Mouse (Mus musculus): Measurements from ENCODE around the gene 3110082I17Rik.

3110082I17Rik gene

DNA sequence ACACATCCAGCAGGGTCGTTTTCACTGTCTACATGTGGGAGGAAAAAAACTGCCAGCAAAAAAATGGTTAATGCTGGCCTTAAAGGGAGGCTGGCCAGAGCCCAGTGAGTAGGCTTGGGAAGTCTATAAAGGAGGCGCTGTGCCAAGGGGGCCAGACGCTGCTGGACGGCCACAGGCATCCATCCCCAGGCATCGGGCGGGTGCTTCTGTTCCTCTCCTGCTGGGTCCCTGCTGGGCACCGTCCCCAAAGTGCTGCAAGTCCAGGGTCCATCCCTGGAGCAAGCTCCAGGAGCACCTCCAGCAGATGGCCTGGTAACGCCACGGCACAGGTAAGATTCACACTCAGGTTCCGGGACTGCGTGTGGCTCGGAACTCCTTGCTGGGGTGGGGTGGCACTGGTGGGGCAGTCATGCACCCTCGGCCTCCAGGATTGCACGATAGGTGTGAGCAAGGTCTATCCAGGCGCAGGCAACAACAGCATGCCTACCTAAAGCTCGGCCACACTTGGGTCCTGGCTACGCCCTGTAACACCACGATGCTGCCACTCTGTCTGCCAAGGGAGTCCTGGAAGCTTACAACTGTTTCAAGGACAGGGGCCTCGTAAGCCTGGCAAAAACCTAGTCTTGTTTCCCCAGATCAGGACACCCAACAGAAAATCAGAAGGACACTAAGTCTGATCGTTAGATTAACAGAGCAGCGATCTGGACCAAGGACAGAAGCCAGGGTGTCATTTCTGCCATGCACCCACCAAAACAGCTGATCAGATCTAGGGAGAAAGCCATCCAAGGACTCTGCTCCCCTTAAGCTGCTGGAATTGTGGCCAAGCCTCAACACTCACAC is 37.1 kb downstream of the 3110082I17Rik start, which contains the start of gene Gper1:
Gene Gper1 (plus strand): TSS at position 126 of the 840 bp plus-strand sequence.
- DNase-seq (ENCODE audit: low read depth, low spot score): no peak

DNA sequence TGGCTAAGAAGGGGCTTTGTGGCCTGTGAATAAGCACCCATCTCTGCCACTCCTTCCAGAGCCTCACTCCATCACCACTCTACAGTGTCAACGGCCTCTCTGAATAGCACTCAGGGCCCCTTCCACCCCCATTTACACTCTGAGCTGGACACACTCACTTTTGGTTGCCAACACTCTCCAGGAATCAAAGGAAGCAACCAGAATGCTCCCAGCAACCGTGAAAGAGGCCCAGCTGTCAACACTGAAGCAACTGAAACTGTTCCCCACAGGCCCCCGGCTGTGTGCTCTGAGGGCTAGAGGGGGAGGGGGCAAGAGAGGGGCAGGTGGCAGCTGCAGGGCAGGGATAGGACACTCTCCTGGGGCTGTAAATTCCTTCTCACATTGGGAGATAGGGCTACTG is 41.7 kb downstream of the 3110082I17Rik start:
- no peak for DNase-seq (ENCODE audit: low read depth, low spot score)

DNA sequence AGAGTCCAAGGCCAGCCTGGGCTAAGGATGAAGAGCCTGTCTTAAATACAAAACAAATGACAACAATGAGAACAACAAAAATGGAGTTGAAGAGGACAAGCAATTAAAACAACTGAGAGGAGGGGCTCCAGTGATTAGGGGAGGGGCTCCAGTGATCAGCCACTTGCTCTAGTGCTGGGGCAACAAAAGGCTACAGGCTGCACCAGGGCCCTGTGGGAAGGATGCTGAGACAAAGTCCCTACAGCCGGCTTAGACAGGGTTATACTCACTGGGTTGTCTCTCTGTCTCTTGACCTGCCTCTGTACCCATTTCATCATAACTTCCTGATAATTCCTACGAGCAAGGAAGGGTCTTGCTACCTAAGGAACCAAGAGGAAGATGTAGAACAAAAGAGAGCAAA is 42.2 kb downstream of the 3110082I17Rik start:
- no peak for DNase-seq (ENCODE audit: low read depth, low spot score)

DNA sequence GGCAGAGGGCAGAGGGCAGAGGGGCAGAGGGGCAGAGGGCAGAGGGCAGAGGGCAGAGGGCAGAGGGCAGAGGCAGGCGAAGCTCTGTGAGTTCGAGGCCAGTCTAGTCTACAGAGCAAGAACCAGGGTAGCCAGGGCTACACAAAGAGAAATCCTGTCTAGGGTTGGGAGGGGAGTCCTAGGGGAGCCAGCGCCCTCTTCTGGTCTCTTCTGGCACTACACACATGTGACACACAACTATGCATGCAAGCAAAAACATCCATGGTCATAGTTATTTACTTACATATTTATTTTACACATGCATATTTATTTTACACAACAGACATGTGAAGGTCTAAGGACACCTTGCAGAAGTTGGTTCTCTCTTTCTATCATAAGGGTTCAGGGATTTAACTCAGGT is 42.8 kb downstream of the 3110082I17Rik start:
- no peak for DNase-seq (ENCODE audit: low read depth, low spot score)

DNA sequence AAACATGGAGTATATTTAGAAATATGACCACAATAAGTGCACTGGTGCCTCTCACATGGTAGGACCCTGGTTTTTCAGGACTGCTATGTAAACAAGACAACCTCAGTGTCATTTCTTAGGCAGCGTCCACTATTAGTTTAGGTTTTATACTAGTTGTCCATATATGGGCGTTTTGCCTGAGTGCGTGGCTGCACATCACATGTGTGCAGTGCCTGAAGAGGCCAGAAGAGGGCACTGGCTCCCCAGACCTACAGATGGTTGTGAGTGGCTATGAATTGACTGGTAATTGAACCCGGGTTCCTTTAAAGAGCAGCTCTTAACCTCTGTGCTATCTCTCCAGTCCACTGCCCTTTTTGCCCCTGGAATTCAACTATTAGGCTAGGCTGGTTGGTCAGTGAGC is 43.4 kb downstream of the 3110082I17Rik start:
- DNase-seq (ENCODE audit: low read depth, low spot score): no peak

DNA sequence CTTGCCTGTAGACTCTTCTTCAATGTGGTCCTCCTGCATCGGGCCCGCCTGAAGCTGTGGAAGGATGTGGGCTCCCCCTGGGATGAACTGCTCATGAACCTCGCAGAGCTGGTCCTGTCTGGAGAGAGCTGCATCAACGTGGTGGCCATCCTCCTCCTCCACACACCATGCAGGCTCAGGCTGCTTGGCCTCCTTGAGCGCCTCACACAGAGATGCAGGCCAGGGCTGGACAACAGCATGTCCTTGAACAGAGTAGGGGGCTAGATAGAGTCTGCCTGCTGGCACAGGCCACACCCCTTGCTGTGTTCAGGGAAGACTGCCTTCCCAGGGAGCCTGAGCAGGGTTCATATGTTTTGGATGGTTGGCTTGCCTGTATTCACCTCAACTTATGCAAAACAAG is 45.3 kb downstream of the 3110082I17Rik start:
- no peak for DNase-seq (ENCODE audit: low read depth, low spot score)

DNA sequence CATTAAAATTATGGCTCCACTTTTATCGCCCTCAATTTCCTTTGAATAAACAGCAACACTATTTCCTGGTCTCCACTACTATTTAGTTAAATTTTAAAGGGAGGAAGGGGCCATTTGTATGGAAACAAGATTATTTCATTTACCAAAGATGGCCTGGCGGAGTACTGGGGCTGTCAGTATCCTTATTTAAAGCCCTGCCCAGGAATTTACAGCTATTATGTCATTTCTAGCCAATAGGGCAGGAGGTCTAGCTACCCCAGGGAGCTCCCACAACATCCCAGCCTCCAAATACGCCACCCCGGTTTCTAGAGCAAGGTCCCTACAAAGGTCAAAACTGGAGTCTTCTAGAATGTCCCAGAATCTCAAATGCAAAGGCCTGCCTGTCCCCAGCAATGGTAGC is 46.8 kb downstream of the 3110082I17Rik start:
- DNase-seq (ENCODE audit: low read depth, low spot score): no peak

DNA sequence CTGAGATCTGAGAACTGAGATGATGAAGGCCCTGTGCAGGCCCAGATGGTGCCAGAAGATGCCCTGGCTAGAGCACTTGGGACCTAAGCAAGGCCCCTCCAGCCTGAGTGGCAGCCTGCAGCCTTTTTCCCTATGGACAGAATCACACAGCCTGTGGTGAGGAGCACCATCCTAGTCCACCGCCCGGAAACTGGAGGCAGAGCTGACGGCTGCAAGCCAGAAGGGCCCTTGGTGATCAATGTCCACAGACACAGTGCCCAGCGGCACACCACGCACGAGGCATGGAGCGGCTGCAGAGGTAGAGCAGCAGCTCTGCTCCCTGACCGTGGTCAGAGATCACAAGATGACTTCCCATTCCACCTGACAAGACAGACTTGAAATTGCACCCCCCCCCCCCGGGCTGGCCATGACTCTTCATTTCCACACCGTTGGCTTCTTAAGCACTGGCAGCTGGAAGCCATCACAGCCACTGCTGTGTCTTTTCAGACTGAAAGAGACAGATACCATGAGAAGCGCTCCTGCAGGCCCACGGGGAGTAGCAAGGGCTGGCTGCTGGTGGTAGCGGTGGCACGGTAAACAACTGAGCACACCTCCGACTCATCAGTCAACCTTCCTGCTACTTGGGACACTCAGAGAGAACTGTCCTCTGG is 48.5 kb downstream of the 3110082I17Rik start:
- DNase-seq (ENCODE audit: low read depth, low spot score): no peak

DNA sequence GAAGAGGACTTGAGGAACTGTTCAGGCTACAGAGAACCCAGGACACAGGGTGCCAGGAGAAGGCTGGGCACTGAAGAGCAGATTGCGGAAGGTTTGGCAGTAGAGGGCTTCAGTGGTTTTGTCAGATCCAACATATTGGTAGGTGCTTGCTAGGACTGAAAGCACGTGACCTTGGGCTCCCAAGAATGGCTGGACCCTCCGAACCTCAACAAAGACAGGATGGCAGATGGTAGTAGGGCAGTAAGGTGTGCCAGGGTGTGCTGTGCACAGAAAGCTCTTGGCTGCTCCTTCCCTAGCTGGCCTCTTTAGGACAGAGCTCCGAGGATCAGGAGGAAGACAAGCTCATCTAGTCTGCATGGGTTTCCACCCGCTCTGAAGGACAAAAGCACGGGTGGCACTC is 49.2 kb downstream of the 3110082I17Rik start:
- DNase-seq (ENCODE audit: low read depth, low spot score): no peak

DNA sequence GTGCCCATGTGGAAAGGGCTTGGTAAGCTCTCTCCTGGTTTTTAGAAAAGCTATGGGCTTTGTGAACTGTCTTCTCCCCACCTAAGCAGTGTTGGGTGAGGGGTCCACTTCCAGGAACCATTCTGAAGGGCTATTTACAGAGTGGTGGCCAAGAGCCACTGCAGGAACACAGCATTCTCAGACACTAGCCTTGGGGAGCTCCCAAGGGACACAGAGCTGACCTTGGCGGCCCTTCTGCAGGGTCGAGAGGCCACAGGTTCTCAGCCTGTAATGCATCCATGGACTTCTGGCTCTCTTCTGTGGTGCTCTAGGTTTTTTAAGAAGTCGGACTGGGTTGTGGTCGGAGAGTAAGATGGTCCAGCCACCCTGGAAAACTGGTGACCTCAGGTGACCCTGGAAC is 50.3 kb downstream of the 3110082I17Rik start:
- no peak for DNase-seq (ENCODE audit: low read depth, low spot score)

DNA sequence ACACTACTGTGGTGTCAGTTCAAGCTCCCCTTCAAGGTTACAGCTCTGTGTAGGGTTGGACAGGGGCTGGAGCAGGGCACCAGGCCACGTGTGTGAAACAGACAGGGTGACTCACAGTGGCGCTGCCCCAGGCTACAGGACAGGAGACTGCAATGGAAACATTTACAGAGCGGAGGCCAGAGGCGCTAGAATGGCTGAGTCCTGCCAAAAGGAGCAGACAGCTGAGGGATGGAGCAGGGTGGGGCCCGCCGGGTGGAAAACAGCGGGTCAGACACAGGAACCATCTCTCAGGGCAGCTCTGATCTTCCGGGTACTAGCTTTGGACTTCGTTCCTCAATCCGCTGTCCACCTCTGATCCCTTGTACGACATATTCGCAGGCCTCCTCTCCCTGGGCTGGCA is 50.9 kb downstream of the 3110082I17Rik start:
- no peak for DNase-seq (ENCODE audit: low read depth, low spot score)

DNA sequence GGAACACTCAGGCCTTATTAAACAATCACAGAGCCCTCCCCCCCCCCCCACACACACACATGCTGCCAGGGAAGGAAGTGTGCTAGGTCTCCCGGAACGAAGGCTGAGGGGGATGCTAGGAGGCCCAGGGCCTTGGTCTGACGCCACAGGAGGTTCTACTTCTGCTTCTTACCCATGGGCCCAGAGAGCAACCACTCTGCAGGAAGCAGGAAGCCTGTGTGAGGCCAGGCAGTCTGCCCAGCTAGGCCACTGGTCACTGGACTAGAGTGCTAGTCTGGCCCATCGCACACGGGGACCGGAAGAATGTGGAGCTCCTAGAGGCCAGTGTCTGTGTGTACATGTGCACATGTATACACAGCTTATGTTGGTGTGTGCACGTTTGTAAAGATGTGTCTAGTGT is 51.8 kb downstream of the 3110082I17Rik start:
- DNase-seq (ENCODE audit: low read depth, low spot score): no peak

DNA sequence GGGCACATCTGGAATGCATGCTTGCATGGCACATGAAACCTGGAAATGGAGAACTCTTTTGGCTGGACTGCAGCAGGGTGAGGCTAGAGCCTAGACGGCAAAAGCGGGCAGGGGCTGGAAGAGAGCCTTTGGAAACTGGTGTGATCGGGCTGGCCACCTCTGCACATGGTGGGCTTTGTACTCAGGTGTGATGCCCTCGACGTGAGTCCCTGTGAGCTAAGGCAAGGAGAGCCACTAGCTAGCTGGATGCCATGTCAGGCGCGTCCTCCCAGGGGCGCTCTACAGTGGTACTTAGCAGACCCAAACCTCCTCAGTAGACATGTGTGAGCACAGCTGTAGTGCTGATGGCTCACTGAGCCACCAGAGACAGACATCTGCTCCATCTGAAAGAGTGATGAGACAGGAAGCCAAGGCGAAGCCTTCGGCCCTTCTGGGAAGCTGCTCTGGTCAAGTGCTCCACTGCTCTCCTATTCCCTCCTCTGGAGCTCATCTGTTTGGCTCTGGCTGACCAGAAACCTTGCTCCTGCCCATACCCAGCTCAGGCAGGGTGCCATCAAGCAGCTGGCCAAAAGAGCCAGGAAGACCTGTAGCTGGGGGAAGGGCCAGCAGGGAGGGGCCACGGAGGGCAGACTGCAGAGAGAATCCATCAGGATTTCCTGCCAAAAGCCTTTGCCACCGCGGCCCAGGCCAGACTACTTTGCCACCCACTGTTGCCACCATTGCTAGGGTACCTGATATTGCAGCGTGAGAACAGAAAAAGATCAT is 53.0 kb downstream of the 3110082I17Rik start:
- no peak for DNase-seq (ENCODE audit: low read depth, low spot score)

DNA sequence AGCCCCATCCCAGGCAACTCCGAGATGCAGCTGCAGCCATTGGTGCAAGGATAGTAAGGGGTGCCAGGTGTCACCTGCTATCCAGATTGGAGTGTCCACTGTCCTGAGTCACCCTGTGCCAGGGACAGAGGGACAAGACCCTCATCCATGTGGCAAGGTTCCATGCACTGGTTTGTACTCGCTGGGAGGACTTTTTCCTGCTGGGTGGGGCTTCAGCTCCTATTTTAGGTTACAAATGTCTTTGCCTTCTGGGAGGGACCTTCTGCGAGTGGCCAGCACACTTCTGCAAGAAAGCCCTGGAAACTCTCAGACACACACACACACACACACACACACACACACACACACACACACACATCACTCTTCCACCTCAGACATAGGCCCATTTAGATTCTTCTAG is 54.4 kb downstream of the 3110082I17Rik start:
- no peak for DNase-seq (ENCODE audit: low read depth, low spot score)

DNA sequence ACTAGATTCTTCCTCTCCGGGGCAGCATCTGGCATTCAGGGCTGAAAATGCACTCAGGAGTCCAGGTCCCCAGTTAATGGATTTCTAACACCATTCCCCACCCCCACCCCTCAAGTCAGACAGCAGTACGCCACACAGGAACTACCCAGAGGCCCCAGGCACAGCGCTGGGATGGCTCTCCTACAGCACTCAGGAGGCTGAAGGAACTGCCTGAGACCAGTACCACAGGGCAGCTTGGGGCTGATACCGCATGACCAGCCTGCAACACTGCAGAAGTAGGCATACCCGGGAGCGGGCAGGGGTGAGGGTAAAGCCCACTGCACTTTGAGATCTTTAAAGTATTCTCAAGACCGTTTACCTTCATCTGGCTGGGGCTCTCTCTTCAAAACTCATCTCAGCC is 54.8 kb downstream of the 3110082I17Rik start:
- no peak for DNase-seq (ENCODE audit: low read depth, low spot score)

DNA sequence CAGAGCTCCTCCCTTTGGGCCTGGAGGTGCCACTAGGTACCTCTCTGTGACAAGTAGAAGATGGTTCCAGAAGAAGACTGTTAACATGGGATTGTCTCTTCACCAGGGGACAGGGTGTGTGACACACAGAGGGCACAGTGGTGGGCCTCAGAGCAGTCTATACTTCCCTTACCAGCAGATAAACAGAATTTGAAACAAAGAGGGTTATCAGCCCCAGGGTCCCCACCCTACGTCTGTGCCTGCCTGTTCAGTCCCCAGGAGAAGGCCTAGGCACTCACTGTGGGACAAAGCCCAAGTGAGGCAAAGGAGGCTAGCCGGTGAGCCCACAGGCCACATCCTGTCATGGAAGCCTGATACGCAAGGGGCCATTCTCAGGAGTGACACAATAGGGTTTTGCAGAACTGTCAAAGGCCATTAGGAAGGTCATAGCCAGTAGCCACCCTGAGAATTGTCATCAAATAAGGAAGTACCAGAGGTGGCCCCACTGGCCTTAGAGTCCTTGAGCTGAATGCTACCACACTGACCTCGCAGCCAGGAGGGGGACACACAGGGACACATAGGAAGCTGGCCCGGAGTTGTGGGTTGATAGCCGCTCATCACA is 55.4 kb downstream of the 3110082I17Rik start, which contains the start of gene C130050O18Rik:
Gene C130050O18Rik (plus strand): TSS at position 480 of the 601 bp plus-strand sequence.
- no peak for DNase-seq (ENCODE audit: low read depth, low spot score)

DNA sequence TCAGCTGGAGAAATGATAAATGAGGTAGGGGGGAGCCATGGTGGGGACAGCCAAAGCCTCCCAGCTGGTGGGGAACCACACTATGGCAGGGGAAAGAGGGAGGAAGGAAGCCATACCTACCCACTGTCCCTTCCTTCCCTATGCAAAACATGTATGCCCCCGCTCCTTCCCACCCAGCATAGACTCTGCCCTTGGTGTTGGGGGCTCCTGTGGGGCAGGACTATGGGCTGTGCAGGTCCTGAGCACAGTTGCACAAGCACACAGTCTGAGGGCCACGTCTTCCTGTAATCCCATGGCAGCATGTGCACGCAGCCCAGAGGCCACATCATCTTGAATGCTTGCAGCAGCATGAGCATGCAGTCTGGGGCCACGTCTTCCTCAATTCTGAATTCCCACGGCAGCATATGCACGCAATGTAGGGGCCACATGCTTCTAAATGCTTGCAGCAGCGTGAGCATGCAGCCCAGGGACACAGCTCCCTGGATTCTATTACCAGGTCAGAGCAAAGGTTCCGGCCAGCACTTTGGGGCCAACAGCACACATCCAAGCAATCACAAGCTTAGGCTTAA is 56.6 kb downstream of the 3110082I17Rik start:
- DNase-seq (ENCODE audit: low read depth, low spot score): no peak

DNA sequence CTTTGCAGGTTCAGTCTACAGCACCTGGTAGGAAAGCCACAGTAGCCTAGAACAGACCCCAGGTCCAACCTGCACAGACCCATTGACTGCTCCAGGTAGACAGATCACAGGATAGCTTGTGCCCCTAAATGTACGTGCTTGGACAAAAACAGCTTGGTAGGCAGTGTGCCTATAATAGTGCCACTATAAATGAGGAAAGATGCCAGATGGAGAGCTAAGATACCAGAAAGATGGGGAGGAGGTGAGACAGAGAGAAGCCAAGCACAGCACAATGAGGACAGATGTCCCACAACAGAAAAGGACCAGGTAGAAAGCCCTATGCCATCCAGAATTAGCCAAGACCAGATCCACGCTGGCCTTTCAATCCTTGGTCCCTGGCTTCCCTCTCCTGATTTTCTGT is 58.2 kb downstream of the 3110082I17Rik start:
- peak; percentile 55 for DNase-seq (ENCODE audit: low read depth, low spot score)

DNA sequence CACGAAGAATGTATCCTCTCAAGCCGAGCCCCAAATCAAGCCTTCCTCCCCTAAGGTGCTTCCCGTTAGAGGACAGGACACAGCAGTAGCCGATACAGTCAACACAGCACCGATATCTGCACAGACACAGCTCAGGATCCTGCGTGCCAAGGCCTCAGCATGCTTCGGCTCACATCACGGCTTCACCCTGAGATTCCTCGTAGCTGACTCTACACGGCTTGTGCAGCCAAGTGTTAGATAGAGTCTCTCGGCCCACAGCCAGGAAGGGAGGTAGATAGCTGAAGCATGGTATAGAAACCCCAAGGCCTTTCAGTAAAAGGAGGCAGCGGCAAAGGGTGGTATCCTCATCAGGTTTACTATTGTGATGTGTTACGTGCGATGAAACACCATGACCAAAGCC is 60.3 kb downstream of the 3110082I17Rik start:
- DNase-seq (ENCODE audit: low read depth, low spot score): no peak

DNA sequence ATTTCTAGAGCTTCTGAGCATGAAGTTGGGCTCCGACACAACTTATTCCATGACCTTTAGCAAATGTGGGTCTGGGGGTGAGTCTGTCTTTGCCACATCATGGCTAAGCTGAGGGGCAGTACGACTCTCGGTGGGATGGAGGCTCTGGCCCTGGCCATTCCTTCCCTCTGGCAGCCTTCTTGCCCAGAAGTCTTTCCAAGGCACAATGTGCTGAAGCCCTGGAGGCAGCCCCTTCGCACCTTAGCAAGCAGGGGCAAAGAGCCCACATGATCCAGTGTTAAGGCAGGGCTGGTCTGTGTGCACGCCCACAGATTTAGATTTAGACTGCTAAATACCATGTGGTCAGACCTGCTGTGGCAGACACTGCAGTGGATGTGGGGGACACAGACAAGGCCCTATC is 61.5 kb downstream of the 3110082I17Rik start:
- DNase-seq (ENCODE audit: low read depth, low spot score): no peak

DNA sequence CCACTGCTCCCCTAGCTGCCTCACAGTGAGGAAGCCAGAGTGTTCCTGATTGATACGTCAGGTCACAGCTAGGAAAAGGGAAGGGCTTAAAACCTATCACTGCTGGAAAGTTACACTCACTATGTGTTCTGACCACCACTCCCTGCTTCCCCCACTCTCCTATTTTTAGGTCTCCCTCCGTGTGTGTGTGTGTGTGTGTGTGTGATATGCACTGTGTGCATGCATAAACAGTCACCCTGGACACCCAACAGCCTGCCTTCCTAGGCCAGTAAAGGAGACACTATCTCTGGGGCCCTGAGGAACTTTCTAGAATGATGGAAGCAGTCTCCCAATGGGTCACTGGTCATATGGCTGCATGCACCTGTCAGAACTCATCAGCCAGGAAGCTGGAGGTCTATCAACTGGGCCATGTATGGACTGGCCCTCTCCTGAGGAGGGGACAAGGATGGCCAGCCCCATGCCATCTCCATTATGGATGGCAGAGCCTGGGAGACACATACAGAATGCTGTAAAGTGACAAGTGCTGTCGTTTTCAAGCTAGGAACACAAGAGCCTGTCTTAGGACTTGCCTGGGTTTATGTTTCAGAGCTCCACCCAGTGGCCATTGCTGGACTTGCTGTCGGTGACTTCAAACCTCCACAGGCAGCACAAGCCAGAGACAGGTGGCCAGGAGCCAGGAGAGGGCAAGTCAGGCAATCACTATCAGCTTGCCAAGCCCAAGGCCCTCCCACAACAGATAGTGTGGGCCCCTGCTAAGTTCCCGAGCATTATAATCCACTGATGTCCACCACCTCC is 62.2 kb downstream of the 3110082I17Rik start:
- DNase-seq (ENCODE audit: low read depth, low spot score): peak; percentile 92
